20 mouse cellular contexts compared by ENCODE assay signal in genomic region chr2:120111596-120111995, GRCm38 (mm10). TPM values are rescaled to one million over a fixed set of nuclear protein-coding genes. Genes with fewer than 3 reads are reported as not detected.
A peak's percentile ranks its signal among the peaks of the same experiment; 100 is the strongest.
DNase-seq lines count a peak whose midpoint lies in the region; ATAC-seq and TF ChIP-seq lines count a peak whose summit lies in the region.
"Had no signal": no experiment of that assay in that cellular context is flagged by ENCODE, and none has a peak within 500 bp of the region (broad histone marks: within the 10 kb centered on the region; RNA-seq: fewer than 3 reads in every experiment).

No protein-coding gene starts in this region.

- peaks cover 57% of the 10 kb centered on the region for H3K4me1 ChIP-seq in heart, embryonic 10.5 days
- H3K4me1 ChIP-seq in kidney, embryonic 14.5 days (ENCODE audit: control insufficient read depth, insufficient read depth, low read length), result no peaks in the 10 kb centered on the region
- peaks cover 24% of the 10 kb centered on the region for H3K4me1 ChIP-seq in bone marrow macrophage, adult 2 months (ENCODE audit: control insufficient read depth, insufficient read depth, low read length)
- H3K4me1 ChIP-seq: midbrain, embryonic 10.5 days had no signal

- DNase-seq in heart, embryonic 10.5 days (ENCODE audit: low spot score), result no peak
- DNase-seq in heart, adult 9 months (ENCODE audit: low spot score in 2 of 2), result no peak
- DNase-seq in kidney, adult 9 months, result peak; percentile 42
- peak; percentile 74 for DNase-seq in lung, postnatal 36 days
- no peak for DNase-seq in left cerebral cortex, postnatal 25 days (ENCODE audit: low spot score in 2 of 2)
- no peak for DNase-seq in B cell, adult 2 months
- DNase-seq: adrenal gland, adult 8-10 months; cerebellum, adult 11 months; cerebellum, postnatal 25 days; heart, postnatal 10 days; layer of hippocampus, adult 9-11 months; right cerebral cortex, adult 18-20 months; spleen, adult 18-20 months had no signal

- H3K27ac ChIP-seq in heart, embryonic 10.5 days, result 0 out of 2 replicates have a peak overlapping the region, but pooled peaks have one; percentile 31
- no peak overlapping the region for H3K27ac ChIP-seq in kidney, embryonic 14.5 days (ENCODE audit: low read depth, low read length)
- H3K27ac ChIP-seq in bone marrow macrophage, adult 2 months (ENCODE audit: insufficient read depth, low read depth, low read length), result peak overlapping the region; percentile 37
- H3K27ac ChIP-seq: forebrain, embryonic 15.5 days; hindbrain, embryonic 14.5 days; limb, embryonic 13.5 days; liver, embryonic 14.5 days; midbrain, embryonic 10.5 days had no signal

- H3K9ac ChIP-seq in kidney, embryonic 14.5 days (ENCODE audit: low read depth, low read length), result no peak overlapping the region
- H3K9ac ChIP-seq: forebrain, embryonic 15.5 days; hindbrain, embryonic 14.5 days; limb, embryonic 13.5 days; liver, embryonic 14.5 days had no signal

- no peaks in the 10 kb centered on the region for H3K9me3 ChIP-seq in heart, embryonic 10.5 days
- no peaks in the 10 kb centered on the region for H3K9me3 ChIP-seq in kidney, embryonic 14.5 days (ENCODE audit: control insufficient read depth, low read length)
- H3K9me3 ChIP-seq: forebrain, embryonic 15.5 days; limb, embryonic 13.5 days; midbrain, embryonic 10.5 days had no signal

- H3K4me3 ChIP-seq in heart, embryonic 10.5 days, result no peak overlapping the region
- no peak overlapping the region for H3K4me3 ChIP-seq in kidney, embryonic 14.5 days (ENCODE audit: low read length)
- H3K4me3 ChIP-seq in bone marrow macrophage, adult 2 months (ENCODE audit: insufficient read depth, low read length), result no peak overlapping the region
- H3K4me3 ChIP-seq: forebrain, embryonic 15.5 days; limb, embryonic 13.5 days; midbrain, embryonic 10.5 days had no signal

- no peak for ATAC-seq in kidney, embryonic 14.5 days (ENCODE audit: low FRiP score, low TSS enrichment)
- ATAC-seq: forebrain, embryonic 15.5 days had no signal

- H3K4me2 ChIP-seq in kidney, embryonic 14.5 days (replicated peaks; ENCODE audit: low read depth, low read length), result no peak overlapping the region
- H3K4me2 ChIP-seq: forebrain, embryonic 15.5 days; hindbrain, embryonic 14.5 days; limb, embryonic 13.5 days had no signal

- H3K27me3 ChIP-seq in heart, embryonic 10.5 days (ENCODE audit: insufficient read depth, poor library complexity, severe bottlenecking), result no peaks in the 10 kb centered on the region
- no peaks in the 10 kb centered on the region for H3K27me3 ChIP-seq in kidney, embryonic 14.5 days (ENCODE audit: control insufficient read depth, insufficient read depth, low read length)
- H3K27me3 ChIP-seq: forebrain, embryonic 15.5 days; limb, embryonic 13.5 days had no signal

- TF ChIP-seq POLR2A in bone marrow macrophage, adult 2 months (IDR thresholded peaks at IDR 0.05; ENCODE audit: borderline replicate concordance, low read depth, low read length), result no peak

- intact Hi-C loops in left cerebral cortex, postnatal 25 days (cut with DNase I), result no loop called here

- TF ChIP-seq CTCF in bone marrow macrophage, adult 2 months (IDR thresholded peaks at IDR 0.05; ENCODE audit: low read depth, low read length), result no peak

- 54% methylated on average over 4 of the region's 4 CpGs for WGBS in heart, embryonic 10.5 days
- 54% methylated on average over 4 of the region's 4 CpGs for WGBS in kidney, embryonic 14.5 days

- peaks cover 6% of the 10 kb centered on the region; the same call in 1 of the 2 replicates for H3K36me3 ChIP-seq in heart, embryonic 10.5 days
- H3K36me3 ChIP-seq in kidney, embryonic 14.5 days (ENCODE audit: control insufficient read depth, insufficient read depth, low read length), result no peaks in the 10 kb centered on the region
- H3K36me3 ChIP-seq: forebrain, embryonic 15.5 days; limb, embryonic 13.5 days; midbrain, embryonic 10.5 days had no signal

RNA-seq across cellular contexts. Expression of gene Ehd4, which starts 42.8 kb away (rescaled TPM):
- polyA plus RNA-seq in heart, embryonic 10.5 days (2016; fragmentation: Nextera tagmentation; extraction: Ambion mirVana), result 115 and 173 TPM in 2 replicates
- 20.1 and 31.8 TPM in 2 replicates for polyA plus RNA-seq in kidney, embryonic 14.5 days (2014; fragmentation: Nextera tagmentation; extraction: Ambion mirVana)
- polyA plus RNA-seq in bone marrow macrophage, adult 2 months (2012; ENCODE audit: insufficient read depth, insufficient read length, missing spikeins), result 327 and 347 TPM in 2 replicates
- 10 to 100 TPM; 13.2 to 18.8 TPM for total RNA-seq in left cerebral cortex, postnatal 25 days (2021)

Comparison
In these comparisons a context has a peak if more than half of its experiments do, and no peak if none do; other contexts are left out.
1. DNase-seq: peak in kidney, adult 9 months (single experiment) and lung, postnatal 36 days (single experiment); none in heart, embryonic 10.5 days (single experiment), heart, adult 9 months (0 of 2), left cerebral cortex, postnatal 25 days (0 of 2) and B cell, adult 2 months (0 of 2).